Mouse (Mus musculus) erythroblast, adult 5-6 weeks (primary cell): ENCODE results near the gene Fam243. TPM values are rescaled to one million over a fixed set of nuclear protein-coding genes. Genes with fewer than 3 reads are reported as not detected.

Experiments
- ATAC-seq: replicated peaks from 2 replicates; pipeline ENCODE4 v1.8.0; 2016; ENCODE audit warnings: moderate number of reproducible peaks, mild to moderate bottlenecking, moderate TSS enrichment, inconsistent platforms; ENCODE audit not compliant: poor library complexity, low FRiP score, severe bottlenecking
- total RNA-seq, 2 experiments: library from RNA; stranded (forward) in 1 of 2; stranded (reverse) in 1 of 2; fragments of 150-400 nt in 1 of 2; fragments of 200-764, 138-1000 nt in 1 of 2; gene quantifications; 2 replicates each; pipeline versions ENCODE4 v1.2.3 to v1.2.4; 2015 to 2017; ENCODE audit warnings: low replicate concordance in 2 of 2

Fam243 gene
- total RNA-seq (2015; ENCODE audit: low replicate concordance) (not detected in 2 replicates), total RNA-seq (2017; ENCODE audit: low replicate concordance) (not detected in 2 replicates)

- ATAC-seq: no peak
These were observed at the start of gene Fam243 for GRCm38 (mm10) chr16:92321341-92321740. Fam243 (minus strand) TSS chr16:92321441.

GRCm38 (mm10) chr16:92369260-92369659 lies 48.0 kb upstream of the Fam243 start:
- ATAC-seq: peak; percentile 64; the same call in 1 of the 2 replicates

DNA sequence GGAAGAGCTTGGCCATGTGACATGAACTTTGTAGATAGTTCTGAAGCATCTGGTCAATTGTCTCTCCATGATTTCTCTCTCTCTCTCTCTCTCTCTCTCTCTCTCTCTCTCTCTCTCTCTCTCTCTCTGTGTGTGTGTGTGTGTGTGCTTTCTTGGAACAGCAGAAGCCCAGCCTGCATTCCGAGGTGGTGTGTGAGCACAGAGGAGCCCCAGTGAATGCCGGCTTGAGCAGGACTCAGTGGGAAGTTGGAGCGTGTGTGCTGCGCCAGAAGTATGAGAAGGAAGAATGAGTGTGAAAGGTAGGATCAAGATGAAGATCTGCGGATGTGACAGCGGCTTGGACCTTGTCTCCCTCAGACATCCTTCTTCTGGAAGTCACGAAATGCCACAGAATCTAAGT lies 44.2 kb upstream of the Fam243 start:
- ATAC-seq: no peak

GRCm38 (mm10) chr16:92360711-92361110 lies 39.5 kb upstream of the Fam243 start:
- ATAC-seq: no peak

GRCm38 (mm10) chr16:92359229-92359628 lies 38.0 kb upstream of the Fam243 start, which contains the start of gene Kcne1:
Kcne1 (minus strand) TSS chr16:92359468.
- no peak for ATAC-seq

- ATAC-seq: no peak
These were observed 37.5 kb upstream of the Fam243 start for GRCm38 (mm10) chr16:92358734-92359133.

GRCm38 (mm10) chr16:92357566-92357965 lies 36.3 kb upstream of the Fam243 start:
- ATAC-seq: no peak

DNA sequence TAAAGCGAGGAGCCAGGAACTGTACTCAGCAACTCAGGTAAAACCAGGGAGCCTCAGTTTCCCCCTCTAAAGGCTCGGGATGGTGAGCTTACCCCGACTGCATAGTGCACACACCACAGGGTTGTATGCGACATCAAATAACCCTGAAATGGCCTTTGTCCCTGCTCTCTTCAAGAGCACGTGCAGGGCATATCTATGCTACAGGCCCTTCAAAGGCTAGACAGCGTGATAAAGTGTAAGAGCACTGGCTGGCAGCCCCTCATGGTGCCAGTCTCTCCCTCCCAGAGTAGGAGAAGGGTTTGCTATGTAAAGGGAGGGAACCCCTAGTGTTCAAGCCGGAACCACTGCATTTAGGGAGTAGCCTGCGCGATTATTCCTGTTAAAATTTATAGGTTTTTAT lies 35.8 kb upstream of the Fam243 start:
- ATAC-seq: no peak

DNA sequence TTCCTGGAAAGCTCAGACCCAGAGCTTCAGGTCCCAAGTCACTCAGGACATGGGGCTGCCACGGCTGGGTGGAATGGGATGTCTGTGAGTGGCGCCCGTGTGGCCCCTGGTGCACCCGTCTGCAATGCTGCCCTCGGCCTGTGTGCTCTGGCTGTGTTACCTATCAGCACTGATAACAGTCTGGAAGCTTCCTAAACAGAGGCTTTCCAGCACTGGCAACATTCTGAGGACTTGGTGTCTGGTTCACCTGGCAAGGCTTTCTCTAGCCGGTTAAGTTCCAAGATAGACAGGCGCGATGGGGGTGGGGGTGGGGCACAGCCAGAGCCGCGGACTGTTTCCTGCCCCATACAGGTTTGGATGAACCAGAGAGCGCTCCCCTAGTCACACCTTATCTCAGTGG lies 34.7 kb upstream of the Fam243 start:
- no peak for ATAC-seq

- no peak for ATAC-seq
These were observed 34.1 kb upstream of the Fam243 start for GRCm38 (mm10) chr16:92355366-92355765.

DNA sequence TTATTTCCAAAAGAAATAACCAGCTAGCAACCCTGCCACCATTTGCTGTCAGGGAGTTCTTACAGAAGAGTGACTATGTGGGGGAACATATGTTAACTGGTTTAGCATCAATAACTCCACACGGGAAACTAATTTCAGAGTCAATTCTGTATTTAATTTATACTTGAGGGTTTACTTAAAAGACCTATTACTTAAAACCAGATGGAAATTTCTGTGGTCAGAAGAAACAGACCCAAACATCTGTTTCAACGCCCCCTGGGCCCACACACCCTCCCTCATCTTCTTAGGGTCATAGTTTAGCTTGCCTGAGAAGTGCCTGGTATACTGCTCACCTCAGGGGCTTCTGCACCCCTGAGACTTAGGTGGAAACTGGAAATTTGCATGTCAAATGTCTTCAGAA lies 32.7 kb upstream of the Fam243 start:
- ATAC-seq: no peak

- ATAC-seq: no peak
These were observed 32.1 kb upstream of the Fam243 start for GRCm38 (mm10) chr16:92353295-92353694.

GRCm38 (mm10) chr16:92348941-92349340 lies 27.7 kb upstream of the Fam243 start:
- ATAC-seq: no peak

GRCm38 (mm10) chr16:92346297-92346916 lies 25.2 kb upstream of the Fam243 start:
- ATAC-seq: no peak

DNA sequence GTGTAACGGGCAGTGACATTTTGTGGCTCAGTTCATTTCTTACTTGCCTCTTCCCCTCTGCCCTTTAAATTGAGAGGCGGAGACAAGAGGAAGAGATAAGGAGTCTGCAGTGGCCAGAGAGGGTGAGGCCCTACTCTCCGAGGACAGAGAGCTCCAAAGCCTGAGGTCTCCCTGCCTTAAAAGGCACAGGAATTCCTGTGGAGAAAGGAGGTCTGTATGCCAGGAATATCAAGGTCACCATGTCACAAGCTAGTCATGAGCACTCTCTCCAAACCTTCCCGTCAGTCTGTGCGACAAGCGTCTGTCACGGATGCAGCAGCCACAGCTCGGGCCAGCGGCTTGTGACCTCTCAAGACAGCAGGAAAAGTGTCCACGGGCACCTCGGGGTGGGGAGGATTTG lies 23.9 kb upstream of the Fam243 start:
- ATAC-seq: no peak

DNA sequence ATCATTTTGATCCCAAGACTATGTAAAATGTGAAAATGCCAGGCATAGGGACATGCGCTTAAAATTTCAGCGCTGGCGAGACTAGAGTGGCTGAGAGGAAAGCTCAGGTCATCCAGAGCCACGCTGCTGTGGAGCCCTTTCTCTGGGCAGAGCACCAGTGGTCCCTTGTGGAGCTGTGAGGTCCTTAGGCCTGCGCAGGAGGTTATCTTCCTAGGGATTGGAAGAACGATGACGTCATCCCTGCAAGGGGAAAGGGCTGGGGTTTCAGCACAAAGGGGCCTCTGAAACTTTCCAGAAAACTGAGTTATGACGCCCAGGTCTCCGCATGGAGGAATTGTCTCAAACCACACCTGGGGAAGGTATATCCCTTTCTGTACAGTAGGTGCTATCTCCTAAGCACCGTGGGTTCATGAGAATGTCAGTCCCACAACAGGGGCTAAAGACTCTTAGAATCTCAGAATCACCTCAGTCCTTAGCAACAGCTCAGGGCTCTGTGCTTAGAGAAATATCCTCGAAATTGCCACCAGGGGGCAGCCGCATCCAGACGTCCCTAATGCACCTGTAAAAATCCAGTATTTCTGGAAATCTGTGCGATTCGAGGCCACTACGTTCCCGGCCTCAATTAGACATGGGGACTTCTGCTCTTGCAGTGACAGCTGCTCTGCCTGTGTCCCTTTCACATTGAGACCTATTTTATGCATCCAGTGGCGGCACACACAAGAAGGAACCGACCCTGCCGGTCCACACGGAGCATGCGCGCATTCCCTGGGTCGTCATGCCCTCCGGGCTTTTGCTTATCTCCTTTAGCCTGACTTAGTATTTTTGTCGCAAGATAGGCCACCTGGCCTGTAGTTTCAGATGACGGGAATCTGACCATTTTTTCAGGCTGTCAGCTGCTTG lies 19.6 kb upstream of the Fam243 start:
- ATAC-seq: 0 out of 2 replicates have a peak, but pooled peaks have one; percentile 71

GRCm38 (mm10) chr16:92336280-92336679 lies 15.0 kb upstream of the Fam243 start:
- peak; percentile 69; the same call in 1 of the 2 replicates for ATAC-seq

DNA sequence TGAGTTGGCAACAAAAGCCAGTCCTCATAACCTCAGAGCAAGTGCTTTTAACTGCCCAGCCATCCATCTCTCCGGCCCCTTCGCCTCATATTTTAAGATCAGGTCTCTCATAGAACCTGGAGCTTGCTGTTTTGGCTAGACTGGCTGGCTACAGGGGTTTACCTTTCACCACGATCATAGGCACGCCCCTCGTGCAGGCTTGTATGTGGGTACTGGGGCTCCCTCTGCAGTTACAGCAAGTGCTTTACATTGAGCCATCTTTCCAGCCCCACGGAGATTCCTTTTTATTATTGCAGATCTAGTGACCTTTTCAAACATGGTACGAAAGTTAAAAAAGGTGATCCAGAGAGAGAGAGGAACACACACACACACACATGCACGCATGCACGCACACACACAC lies 13.4 kb upstream of the Fam243 start:
- ATAC-seq: no peak

- ATAC-seq: no peak
These were observed 9.7 kb upstream of the Fam243 start for GRCm38 (mm10) chr16:92330966-92331365.

DNA sequence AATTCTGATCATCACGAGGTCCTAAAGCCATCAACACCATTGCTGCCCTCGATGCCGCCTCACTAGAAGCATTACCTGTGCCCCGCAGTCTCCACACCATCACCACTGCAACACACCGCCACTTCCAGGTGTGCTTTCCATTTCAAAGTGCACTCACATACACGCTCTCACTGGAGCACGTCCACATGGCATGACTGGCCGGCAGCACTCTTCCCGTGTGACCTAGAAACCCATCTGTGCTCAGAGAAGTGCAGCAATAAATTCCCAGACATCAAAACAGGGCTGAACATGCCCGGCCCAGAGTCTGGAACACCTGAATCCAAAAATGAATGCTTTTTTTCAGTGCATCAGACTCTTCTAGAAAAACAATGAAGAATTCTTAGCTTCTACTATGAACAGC lies 6.7 kb upstream of the Fam243 start:
- no peak for ATAC-seq

DNA sequence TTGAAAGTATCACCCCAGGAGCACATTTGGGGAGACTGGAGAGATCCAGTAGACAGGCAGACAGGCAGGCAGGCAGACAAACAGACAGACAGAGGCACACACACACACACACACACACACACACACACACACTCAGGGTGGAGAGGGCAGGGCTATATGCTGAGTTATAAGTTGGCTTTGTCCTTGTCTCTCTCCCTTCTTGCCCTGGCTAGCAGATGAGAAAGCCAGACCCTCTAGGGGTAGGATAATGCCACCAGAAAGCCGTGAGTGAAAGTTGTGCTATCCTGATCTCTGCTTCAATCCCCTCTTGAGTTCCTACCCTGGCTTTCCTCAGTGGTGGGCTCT lies 3.8 kb upstream of the Fam243 start:
- ATAC-seq: no peak
